In genomic region chr2:80461827-80462226, GRCm38 (mm10) we compare ENCODE assay signal across 28 mouse cellular contexts. TPM values are rescaled to one million over a fixed set of nuclear protein-coding genes. Genes with fewer than 3 reads are reported as not detected.
DNase-seq lines count a peak whose midpoint lies in the region; ATAC-seq and TF ChIP-seq lines count a peak whose summit lies in the region.
"Had no signal": no experiment of that assay in that cellular context is flagged by ENCODE, and none has a peak within 500 bp of the region (broad histone marks: within the 10 kb centered on the region; RNA-seq: fewer than 3 reads in every experiment).

No protein-coding gene starts in this region.

- H3K27ac ChIP-seq in testis, adult 2 months (ENCODE audit: control insufficient read depth, insufficient read depth, low read depth, low read length), result peak overlapping the region; percentile 10
- no peak overlapping the region for H3K27ac ChIP-seq in CH12.LX (ENCODE audit: insufficient read depth, low read depth)
- no peak overlapping the region for H3K27ac ChIP-seq in forebrain, embryonic 13.5 days
- H3K27ac ChIP-seq in midbrain, embryonic 14.5 days (replicated peaks; ENCODE audit: low read depth, low read length), result no peak overlapping the region
- H3K27ac ChIP-seq: embryonic facial prominence, embryonic 10.5 days; embryonic facial prominence, embryonic 13.5 days; forebrain, embryonic 12.5 days; gastrocnemius, adult 2 months; hindbrain, embryonic 12.5 days; hindbrain, embryonic 15.5 days had no signal

- H3K9me3 ChIP-seq in CH12.LX (replicated peaks; ENCODE audit: low read length), result no peaks in the 10 kb centered on the region
- no peaks in the 10 kb centered on the region for H3K9me3 ChIP-seq in forebrain, embryonic 13.5 days (replicated peaks)
- no peaks in the 10 kb centered on the region for H3K9me3 ChIP-seq in midbrain, embryonic 14.5 days (ENCODE audit: control insufficient read depth, low read length)
- H3K9me3 ChIP-seq: embryonic facial prominence, embryonic 10.5 days; embryonic facial prominence, embryonic 13.5 days; forebrain, embryonic 12.5 days; hindbrain, embryonic 12.5 days; hindbrain, embryonic 15.5 days had no signal

- H3K27me3 ChIP-seq in testis, adult 2 months (ENCODE audit: control insufficient read depth, insufficient read depth, low read length), result no peaks in the 10 kb centered on the region
- H3K27me3 ChIP-seq in CH12.LX (replicated peaks), result no peaks in the 10 kb centered on the region
- 0 out of 2 replicates have a peak, but pooled peaks cover 3% of the 10 kb centered on the region for H3K27me3 ChIP-seq in forebrain, embryonic 13.5 days
- no peaks in the 10 kb centered on the region for H3K27me3 ChIP-seq in midbrain, embryonic 14.5 days (ENCODE audit: control insufficient read depth, insufficient read depth, low read length)
- H3K27me3 ChIP-seq: embryonic facial prominence, embryonic 13.5 days; hindbrain, embryonic 12.5 days; hindbrain, embryonic 15.5 days had no signal

- H3K79me2 ChIP-seq in CH12.LX (replicated peaks; ENCODE audit: control insufficient read depth, extremely low read depth, insufficient read depth, poor library complexity, severe bottlenecking), result no peaks in the 10 kb centered on the region

- no peaks in the 10 kb centered on the region for H3K36me3 ChIP-seq in testis, adult 2 months (ENCODE audit: control insufficient read depth, insufficient read depth, low read length)
- H3K36me3 ChIP-seq in CH12.LX (replicated peaks in 1 of 2; ENCODE audit: control insufficient read depth in 1 of 2, insufficient read depth in 1 of 2, low read length in 1 of 2), result no peaks in the 10 kb centered on the region
- no peaks in the 10 kb centered on the region for H3K36me3 ChIP-seq in forebrain, embryonic 13.5 days (ENCODE audit: poor library complexity, severe bottlenecking)
- H3K36me3 ChIP-seq in midbrain, embryonic 14.5 days (ENCODE audit: control insufficient read depth, insufficient read depth, low read length), result no peaks in the 10 kb centered on the region
- H3K36me3 ChIP-seq: embryonic facial prominence, embryonic 10.5 days; embryonic facial prominence, embryonic 13.5 days; forebrain, embryonic 12.5 days; hindbrain, embryonic 12.5 days; hindbrain, embryonic 15.5 days had no signal

- dilution Hi-C loops in CH12.LX (cut with MboI; ENCODE audit: extremely low pct_ligation_motif_present, extremely low pct_unique_long_range_greater_than_20kb, low sequenced_read_pairs), result no loop called here

- peak overlapping the region; percentile 95 for H3K4me2 ChIP-seq in CH12.LX (ENCODE audit: insufficient read depth, low read depth, poor library complexity, severe bottlenecking)
- no peak overlapping the region for H3K4me2 ChIP-seq in forebrain, embryonic 13.5 days
- H3K4me2 ChIP-seq in midbrain, embryonic 14.5 days (ENCODE audit: low read length), result no peak overlapping the region
- H3K4me2 ChIP-seq: embryonic facial prominence, embryonic 13.5 days; forebrain, embryonic 12.5 days; heart, embryonic 11.5 days; hindbrain, embryonic 12.5 days; hindbrain, embryonic 15.5 days had no signal

- peaks cover 3% of the 10 kb centered on the region for H3K4me1 ChIP-seq in testis, adult 2 months (ENCODE audit: control insufficient read depth, insufficient read depth, low read length)
- peaks cover 2 to 21% of the 10 kb centered on the region in 2 experiments; a peak in 3 of 4 replicates for H3K4me1 ChIP-seq in CH12.LX (ENCODE audit: control insufficient read depth in 1 of 2, insufficient read depth in 2 of 2)
- H3K4me1 ChIP-seq in forebrain, embryonic 13.5 days, result no peaks in the 10 kb centered on the region
- no peaks in the 10 kb centered on the region for H3K4me1 ChIP-seq in midbrain, embryonic 14.5 days (ENCODE audit: control insufficient read depth, insufficient read depth, low read length)
- H3K4me1 ChIP-seq: forebrain, embryonic 12.5 days; hindbrain, embryonic 12.5 days; hindbrain, embryonic 15.5 days had no signal

- no peak for TF ChIP-seq RAD21 in CH12.LX (IDR thresholded peaks at IDR 0.05; ENCODE audit: low read depth, low read length)

- no peak overlapping the region for H3K4me3 ChIP-seq in testis, adult 2 months (ENCODE audit: control insufficient read depth, low read depth, low read length)
- no peak overlapping the region for H3K4me3 ChIP-seq in CH12.LX (replicated peaks in 1 of 3; ENCODE audit: low read depth in 2 of 3, low read length in 2 of 3, poor library complexity in 1 of 3)
- no peak overlapping the region for H3K4me3 ChIP-seq in forebrain, embryonic 13.5 days
- H3K4me3 ChIP-seq in midbrain, embryonic 14.5 days (replicated peaks; ENCODE audit: low read depth, low read length), result no peak overlapping the region
- H3K4me3 ChIP-seq: embryonic facial prominence, embryonic 10.5 days; embryonic facial prominence, embryonic 13.5 days; erythroblast, embryonic 14.5 days; forebrain, embryonic 12.5 days; gastrocnemius, adult 2 months; hindbrain, embryonic 12.5 days; hindbrain, embryonic 15.5 days had no signal

- in situ Hi-C loops in CH12.LX (cut with MboI; ENCODE audit: low pct_ligation_motif_present, low pct_unique_long_range_greater_than_20kb, low sequenced_read_pairs), result no loop called here

- no peak for TF ChIP-seq CTCF in testis, adult 2 months (IDR thresholded peaks at IDR 0.05; ENCODE audit: control insufficient read depth, insufficient read depth, insufficient replicate concordance, low read depth, low read length)
- TF ChIP-seq CTCF in CH12.LX (conservative IDR thresholded peaks at IDR 0.05 in 1 of 2, IDR thresholded peaks at IDR 0.05 in 1 of 2; ENCODE audit: low read depth in 2 of 2, low read length in 2 of 2), result no peak

- peak; percentile 93 for TF ChIP-seq EP300 in CH12.LX (IDR thresholded peaks at IDR 0.05; ENCODE audit: low read length)

- H3K9ac ChIP-seq in CH12.LX (ENCODE audit: insufficient read depth, low read depth), result no peak overlapping the region; the same call in 1 of the 2 replicates
- no peak overlapping the region for H3K9ac ChIP-seq in forebrain, embryonic 13.5 days
- no peak overlapping the region for H3K9ac ChIP-seq in midbrain, embryonic 14.5 days (replicated peaks; ENCODE audit: low read length)
- H3K9ac ChIP-seq: embryonic facial prominence, embryonic 13.5 days; forebrain, embryonic 12.5 days; hindbrain, embryonic 12.5 days; hindbrain, embryonic 15.5 days had no signal

- no peak for TF ChIP-seq POLR2A in testis, adult 2 months (IDR thresholded peaks at IDR 0.05; ENCODE audit: control insufficient read depth, low read depth, low read length)
- no peak for TF ChIP-seq POLR2A in CH12.LX (IDR thresholded peaks at IDR 0.05; ENCODE audit: low read depth, low read length)

- WGBS in forebrain, embryonic 13.5 days, result 70% methylated on average over 8 of the region's 8 CpGs
- WGBS in midbrain, embryonic 14.5 days, result 57% methylated on average over 8 of the region's 8 CpGs

- DNase-seq in testis, postnatal 10 days (ENCODE audit: low spot score), result no peak
- peak; percentile 78 for DNase-seq in CH12.LX (ENCODE audit: extremely low read depth)
- no peak for DNase-seq in frontal cortex, adult 2 months (ENCODE audit: extremely low spot score in 1 of 2, low spot score in 1 of 2)
- DNase-seq in midbrain, embryonic 14.5 days, result no peak
- DNase-seq: adrenal gland, adult 8-10 months; adrenal gland, postnatal 36 days; B cell, adult 2 months; cerebellum, adult 18-20 months; cerebellum, adult 9-10 months; cerebellum, postnatal 36 days; embryo, embryonic 11 days; gastrocnemius, adult 2 months; gastrocnemius, postnatal 14 days; heart, adult 11 months had no signal

- peak; percentile 52 for ATAC-seq in inflammation-experienced regulatory T-cells, adult 6 months
- ATAC-seq in forebrain, embryonic 13.5 days, result no peak
- no peak for ATAC-seq in midbrain, embryonic 14.5 days (ENCODE audit: low FRiP score, low TSS enrichment)
- ATAC-seq: forebrain, embryonic 16.5 days; intestine, postnatal 0 days had no signal

TF ChIP-seq in CH12.LX, 34 proteins besides CTCF, POLR2A, EP300 and RAD21 (continues in another document):
- peak; percentile 65; the same call in 1 of the 2 replicates for TF ChIP-seq SIN3A (IDR thresholded peaks at IDR 0.05; ENCODE audit: low read length)
- peak; percentile 95 for TF ChIP-seq IRF4 (IDR thresholded peaks at IDR 0.05; ENCODE audit: low read depth, low read length)
- TF ChIP-seq RCOR1 (conservative IDR thresholded peaks at IDR 0.05; ENCODE audit: low read depth, low read length), result peak; percentile 66; the same call in 1 of the 2 replicates
- TF ChIP-seq TBP (conservative IDR thresholded peaks at IDR 0.05; ENCODE audit: low read depth, low read length), result no peak
- TF ChIP-seq BHLHE40 (IDR thresholded peaks at IDR 0.05; ENCODE audit: low read depth, low read length), result peak; percentile 70
- TF ChIP-seq ZKSCAN1 (IDR thresholded peaks at IDR 0.05; ENCODE audit: borderline replicate concordance, low read depth, low read length), result no peak
- no peak for TF ChIP-seq USF1 (IDR thresholded peaks at IDR 0.05; ENCODE audit: low read depth, low read length)
- peak; percentile 93 for TF ChIP-seq JUND (conservative IDR thresholded peaks at IDR 0.05; ENCODE audit: low read depth, low read length)
- no peak for TF ChIP-seq SMC3 (IDR thresholded peaks at IDR 0.05; ENCODE audit: low read depth, low read length)
- TF ChIP-seq ETS1 (conservative IDR thresholded peaks at IDR 0.05; ENCODE audit: low read depth, low read length), result peak; percentile 61; the same call in 1 of the 2 replicates
- no peak for TF ChIP-seq KAT2A (IDR thresholded peaks at IDR 0.05; ENCODE audit: insufficient replicate concordance, low read length)
- TF ChIP-seq MAX (IDR thresholded peaks at IDR 0.05; ENCODE audit: low read length), result no peak
- no peak; the same call in 1 of the 2 replicates for TF ChIP-seq MXI1 (IDR thresholded peaks at IDR 0.05; ENCODE audit: low read depth, low read length)
- no peak for TF ChIP-seq ZMIZ1 (IDR thresholded peaks at IDR 0.05; ENCODE audit: low read depth, low read length)
- TF ChIP-seq NELFE (IDR thresholded peaks at IDR 0.05; ENCODE audit: low read depth, low read length), result no peak
- TF ChIP-seq MAFK (IDR thresholded peaks at IDR 0.05; ENCODE audit: insufficient replicate concordance, low read length), result peak; percentile 58; the same call in 1 of the 2 replicates
- TF ChIP-seq ELF1 (IDR thresholded peaks at IDR 0.05; ENCODE audit: low read depth, low read length), result no peak
- TF ChIP-seq CHD2 (IDR thresholded peaks at IDR 0.05; ENCODE audit: low read length), result 0 out of 2 replicates have a peak, but pooled peaks have one; percentile 38
- TF ChIP-seq ZNF384 (IDR thresholded peaks at IDR 0.05; ENCODE audit: low read depth, low read length), result no peak

RNA-seq across cellular contexts. Expression of gene Frzb, which starts 14.4 kb away (rescaled TPM):
- 2.5 and 4.0 TPM in 2 replicates for polyA plus RNA-seq in testis, adult 2 months (2012; rRNA removed)
- not detected in 2 replicates for total RNA-seq in CH12.LX (2012; rRNA removed)
- not detected in 2 replicates for total RNA-seq in CH12.LX (2014; rRNA removed)
- not detected in 2 replicates for polyA plus RNA-seq in CH12.LX (2012; ENCODE audit: insufficient read length, low read depth)
- not detected for polyA plus RNA-seq in inflammation-experienced regulatory T-cells, adult 6 months (2017; shearing (Covaris generic))
- polyA plus RNA-seq in forebrain, embryonic 13.5 days (2015; fragmentation: Nextera tagmentation; extraction: Ambion mirVana), result 4.0 and 6.9 TPM in 2 replicates
- 44.1 and 45.1 TPM in 2 replicates for polyA plus RNA-seq in frontal cortex, adult 2 months (2012; rRNA removed)
- polyA plus RNA-seq in midbrain, embryonic 14.5 days (2014; fragmentation: Nextera tagmentation; extraction: Ambion mirVana), result 0.84 and 2.2 TPM in 2 replicates
- total RNA-seq: hematopoietic stem cell, adult 5-6 weeks; MEL had no signal
- polyA plus RNA-seq: erythroblast, embryonic 14.5 days had no signal
